Mouse (Mus musculus): ENCODE results near the gene Txndc17.
A peak's percentile ranks its signal among the peaks of the same experiment; 100 is the strongest.
"Not testable (repeated sequence)": the region's sequence is repeated elsewhere in the genome, so short reads cannot be mapped to it uniquely, and the experiment has no call there.

Gene Txndc17

DNA sequence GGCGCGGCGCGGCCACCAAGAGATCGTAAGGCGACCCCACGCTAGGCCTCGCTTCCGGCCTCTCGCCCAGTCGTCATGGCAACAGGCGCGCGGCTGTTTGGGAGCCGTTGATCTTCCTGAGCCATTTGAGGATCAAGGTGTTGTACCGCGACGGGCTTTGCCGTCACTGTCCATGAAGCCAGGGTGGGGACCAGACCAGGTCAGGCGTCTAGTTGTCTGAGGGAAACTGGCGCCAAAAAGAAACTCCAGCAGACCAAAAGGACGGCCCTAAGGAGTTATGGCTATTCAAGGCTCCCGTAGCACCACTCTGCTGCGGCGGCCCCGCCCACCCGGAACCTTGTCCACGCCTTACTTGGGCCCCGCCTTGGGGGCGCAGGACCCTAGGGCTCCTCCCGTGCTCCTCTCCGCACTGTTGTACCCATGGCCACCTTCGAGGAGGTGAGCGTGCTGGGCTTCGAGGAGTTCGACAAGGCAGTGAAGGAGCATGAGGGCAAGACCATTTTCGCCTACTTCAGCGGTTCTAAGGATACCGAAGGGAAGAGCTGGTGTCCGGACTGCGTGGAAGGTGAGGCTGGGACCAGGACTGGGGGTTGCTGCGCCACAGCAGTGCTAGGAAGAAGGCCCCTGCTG is at the start of gene Txndc17, which contains the start of gene 4933427D14Rik:
Gene Txndc17, plus strand, starts transcription at position 344 of the 630 bp plus-strand sequence.
Gene 4933427D14Rik, minus strand, starts transcription at position 256 of the 630 bp plus-strand sequence.
- DNase-seq (ENCODE audit: low read depth, low spot score), result peak; percentile 95

DNA sequence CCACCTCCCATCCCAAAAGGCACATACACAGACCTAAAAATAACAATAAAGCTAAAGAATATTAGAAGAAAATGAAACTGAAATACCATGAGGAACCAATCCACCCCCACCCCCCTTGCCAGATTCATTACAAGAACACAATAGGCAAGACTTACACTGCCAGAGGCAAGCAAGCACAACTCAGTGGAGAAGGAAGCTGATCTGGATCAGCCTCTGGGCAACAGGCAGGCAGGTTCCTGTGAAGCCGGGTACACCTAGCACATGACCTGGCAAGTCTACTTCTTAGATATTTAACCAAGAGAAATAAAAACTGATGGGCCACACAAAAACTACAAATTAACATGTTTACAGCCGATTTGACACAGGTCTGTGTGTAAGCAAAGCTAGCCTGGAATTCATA is 44.1 kb upstream of the Txndc17 start:
- no peak for DNase-seq (ENCODE audit: low read depth, low spot score)

DNA sequence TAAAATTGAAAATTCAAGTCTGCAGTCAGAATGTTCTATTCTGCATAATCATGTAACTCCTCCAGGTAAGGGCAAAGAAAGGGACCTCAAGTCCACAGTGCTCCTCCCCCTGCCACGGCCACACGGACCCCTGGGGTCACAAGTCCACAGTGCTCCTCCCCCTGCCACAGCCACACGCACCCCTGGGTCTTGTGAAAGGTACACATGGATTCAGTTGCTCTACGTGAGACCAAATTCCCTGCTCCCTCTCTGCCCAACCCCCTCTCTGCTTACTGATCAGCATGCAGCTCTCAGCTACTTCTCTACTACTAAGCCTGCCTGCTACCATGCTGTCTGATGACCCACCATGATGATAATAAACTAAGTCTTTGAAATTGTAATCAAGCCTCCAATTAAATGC is 37.5 kb upstream of the Txndc17 start:
- no peak for DNase-seq (ENCODE audit: low read depth, low spot score)

DNA sequence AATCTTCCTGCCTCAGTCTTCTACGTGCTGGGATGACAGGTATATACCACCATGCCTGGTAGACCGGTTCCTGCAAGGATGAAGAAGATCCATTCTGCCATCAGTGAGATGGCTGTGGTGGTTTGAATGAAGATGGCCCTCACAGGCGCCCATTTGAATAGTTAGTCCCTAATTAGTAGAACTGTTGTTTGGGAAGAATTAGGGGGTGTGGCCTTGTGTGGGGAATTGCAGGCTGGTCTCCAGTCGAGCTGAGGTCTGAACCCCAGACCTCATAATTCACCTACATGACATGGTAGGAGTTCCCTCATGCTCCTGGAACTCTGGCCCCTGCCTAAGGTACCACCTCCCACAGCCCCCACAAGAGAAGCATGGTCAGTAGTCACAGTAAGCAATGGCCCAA is 35.4 kb upstream of the Txndc17 start:
- not testable (repeated sequence) for DNase-seq (ENCODE audit: low read depth, low spot score)

DNA sequence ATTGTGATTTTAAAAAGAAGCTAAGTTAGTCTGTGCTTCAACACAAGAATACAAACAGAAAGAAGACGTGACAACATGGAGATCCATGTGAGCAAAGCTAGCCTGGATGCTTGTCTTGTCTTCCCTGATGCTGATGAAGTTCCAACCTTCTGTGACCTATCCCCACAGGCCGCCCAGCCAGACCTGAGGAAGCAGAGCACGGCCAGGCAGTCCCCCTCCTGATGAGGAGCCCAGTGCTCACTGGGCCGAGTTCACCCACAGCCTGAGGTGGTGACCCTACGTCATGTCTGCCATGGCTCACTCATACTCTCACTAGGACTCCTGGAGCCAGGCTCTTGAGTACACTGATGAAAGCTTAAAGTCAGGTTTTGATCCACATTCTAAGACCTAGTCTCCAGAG is 33.8 kb upstream of the Txndc17 start:
- no peak for DNase-seq (ENCODE audit: low read depth, low spot score)

DNA sequence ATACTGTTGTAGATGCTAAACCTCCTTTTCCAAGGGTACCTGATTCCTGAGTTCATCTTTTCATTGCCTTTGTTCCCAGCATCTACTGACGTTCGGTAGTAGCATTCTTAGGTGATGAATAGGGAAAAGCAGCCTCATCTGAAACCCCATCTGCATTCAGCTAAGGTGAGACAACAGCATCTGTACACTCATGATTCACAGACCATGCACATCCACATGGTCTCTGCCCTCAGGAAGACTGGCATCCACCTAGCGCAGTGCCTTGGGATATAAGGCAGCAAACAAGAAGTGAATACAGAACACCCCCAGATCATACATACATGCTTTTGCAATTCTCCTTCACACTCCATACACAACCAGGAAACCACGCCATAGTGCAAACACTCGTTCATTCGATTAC is 32.6 kb upstream of the Txndc17 start:
- DNase-seq (ENCODE audit: low read depth, low spot score), result no peak

DNA sequence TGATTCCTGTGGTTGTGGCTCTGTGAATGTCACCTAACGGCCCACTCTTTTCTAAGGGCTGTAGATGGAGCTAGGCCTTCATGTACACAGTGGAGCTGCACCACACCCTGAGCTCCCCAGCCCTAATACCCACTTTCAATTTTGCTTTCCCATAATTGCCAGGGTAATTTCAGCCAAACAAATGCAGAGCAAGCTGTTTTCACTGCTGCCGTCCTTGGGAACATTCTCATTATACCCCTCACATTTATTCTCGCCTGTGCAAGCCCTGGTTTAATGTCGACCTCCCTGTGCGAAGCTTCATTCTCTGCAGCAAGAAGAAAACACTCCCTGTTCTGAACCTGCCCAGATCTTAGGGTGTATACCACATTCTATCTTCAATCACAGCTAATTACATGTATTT is 31.4 kb upstream of the Txndc17 start:
- DNase-seq (ENCODE audit: low read depth, low spot score), result no peak

DNA sequence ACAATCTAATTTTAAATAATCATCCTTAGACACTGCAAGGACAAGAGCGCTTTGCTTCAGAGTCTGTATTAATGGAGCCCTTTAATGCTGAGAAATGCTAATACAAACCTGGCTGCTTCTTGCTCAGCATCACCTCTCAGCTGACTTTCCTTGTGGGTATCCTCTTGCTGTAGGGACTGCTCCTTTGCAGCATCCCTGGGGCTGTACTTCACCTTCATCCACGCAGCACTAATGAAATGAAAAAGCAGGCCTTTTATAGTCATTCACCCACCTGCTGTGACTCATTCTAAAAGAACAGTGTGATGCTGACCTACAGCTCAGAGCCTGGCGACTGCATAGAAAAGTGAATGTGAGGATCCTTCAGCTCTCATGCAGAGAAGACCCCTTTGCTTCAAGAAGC is 30.8 kb upstream of the Txndc17 start:
- peak; percentile 90 for DNase-seq (ENCODE audit: low read depth, low spot score)

DNA sequence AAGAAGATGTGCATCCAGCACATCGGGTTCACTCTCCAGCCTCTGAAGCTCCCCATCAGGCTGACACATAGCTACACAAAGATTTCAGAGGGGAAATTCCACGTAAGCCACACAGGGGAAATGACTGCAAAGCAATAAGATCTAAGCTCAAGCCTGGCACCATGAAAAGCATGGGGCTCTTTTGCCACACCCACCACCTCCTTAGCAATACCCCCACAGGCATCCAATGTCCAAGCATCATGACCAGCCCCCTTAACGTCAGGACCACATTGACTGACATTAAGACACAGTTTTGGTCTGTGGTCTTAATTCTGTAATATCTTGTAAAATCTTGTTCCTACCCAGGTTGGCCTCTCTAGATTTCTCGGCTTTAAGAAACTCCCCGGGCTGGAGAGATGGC is 26.8 kb upstream of the Txndc17 start:
- DNase-seq (ENCODE audit: low read depth, low spot score), result no peak

DNA sequence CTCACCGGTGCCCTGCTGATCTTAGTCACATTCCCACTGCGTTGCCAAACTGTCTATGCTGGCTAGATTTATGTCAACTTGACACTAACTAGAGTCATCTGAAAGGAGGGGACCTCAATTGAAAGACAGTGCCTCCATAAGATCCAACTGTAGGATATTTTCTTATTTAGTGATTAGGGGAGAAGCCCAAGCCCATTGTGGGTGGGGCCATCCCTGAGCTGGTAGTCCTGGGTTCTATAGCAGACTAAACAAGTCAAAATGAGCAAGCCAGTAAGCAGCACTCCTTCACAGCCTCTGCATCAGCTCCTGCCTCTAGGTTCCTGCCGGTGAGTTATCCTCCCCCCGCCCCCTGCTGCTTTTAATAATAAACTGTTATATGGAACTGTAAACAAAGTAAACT is 26.2 kb upstream of the Txndc17 start:
- DNase-seq (ENCODE audit: low read depth, low spot score), result no peak

DNA sequence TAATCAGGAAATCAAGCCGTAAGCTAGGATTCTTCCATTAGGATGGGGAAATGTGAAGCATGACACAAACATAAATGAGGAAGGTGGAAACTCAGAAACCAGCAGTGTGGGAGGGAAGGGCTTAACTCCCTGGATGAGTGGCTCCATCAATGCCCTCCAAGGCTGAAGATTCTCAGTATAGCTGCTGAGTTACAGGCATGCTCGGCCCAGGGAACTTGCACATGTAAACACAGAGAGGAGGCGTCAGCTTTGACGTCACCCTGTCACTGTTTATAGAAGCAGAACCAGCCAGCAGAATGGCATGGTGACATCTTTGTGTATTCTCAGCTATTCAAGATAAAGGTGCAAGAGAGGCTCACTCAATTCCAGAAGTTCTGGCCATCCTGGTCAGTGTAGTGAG is 23.1 kb upstream of the Txndc17 start:
- DNase-seq (ENCODE audit: low read depth, low spot score), result no peak

DNA sequence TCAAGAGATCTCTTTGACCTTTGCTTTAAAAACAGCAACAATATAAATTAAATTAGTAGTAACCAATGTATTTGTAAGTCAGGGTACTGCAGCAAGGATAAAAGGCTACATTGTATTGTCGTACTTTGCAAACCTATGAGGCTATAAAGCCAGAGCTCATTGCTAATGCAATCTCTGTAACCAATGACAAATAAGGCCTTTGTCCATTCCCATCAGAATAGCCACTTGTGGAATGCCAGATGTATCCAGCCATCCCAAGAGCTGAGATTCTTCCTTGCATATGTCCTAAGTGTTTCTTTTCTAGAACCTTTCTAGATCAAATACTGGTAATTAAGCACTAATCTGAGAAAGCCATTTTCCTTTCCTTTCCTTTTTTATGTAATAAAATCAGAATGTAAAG is 16.5 kb upstream of the Txndc17 start:
- DNase-seq (ENCODE audit: low read depth, low spot score), result no peak

DNA sequence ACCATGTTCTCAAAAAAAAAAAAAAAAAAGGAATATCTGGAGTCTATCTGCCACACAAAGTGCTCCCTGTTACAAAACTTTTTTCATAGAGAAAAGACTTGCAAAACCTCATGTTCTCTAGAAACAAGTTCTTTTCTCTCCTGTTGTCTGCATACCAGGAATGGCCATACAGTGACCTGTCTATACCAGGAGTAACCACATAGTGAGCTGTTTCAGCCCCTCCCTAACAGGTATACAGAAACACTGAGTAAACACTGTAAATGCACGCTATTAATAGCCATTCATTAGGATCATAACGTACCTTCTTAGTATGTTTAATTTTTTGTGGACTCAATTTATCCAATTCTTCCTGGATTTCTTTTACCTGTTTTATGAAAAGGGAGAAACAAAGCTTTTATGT is 13.1 kb upstream of the Txndc17 start:
- DNase-seq (ENCODE audit: low read depth, low spot score), result no peak

DNA sequence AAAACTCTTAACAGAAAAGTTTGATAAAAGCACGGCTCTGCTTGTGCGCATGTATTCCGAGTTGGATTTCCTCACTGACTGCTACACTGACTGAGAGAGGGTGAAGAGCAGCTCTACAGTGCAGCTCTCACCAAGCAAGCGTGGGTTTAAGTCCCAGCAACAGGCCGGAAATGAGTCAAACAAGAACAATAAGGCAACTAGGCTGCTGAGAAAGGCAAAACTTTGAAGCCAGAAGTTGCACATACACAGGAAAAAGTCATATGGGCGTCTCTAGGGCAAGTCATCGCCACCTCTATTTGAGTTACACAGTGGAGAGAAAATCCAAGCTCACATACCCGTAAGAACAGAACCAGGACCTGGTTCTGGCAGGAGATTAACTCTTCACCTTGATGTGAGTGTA is 10.8 kb upstream of the Txndc17 start:
- DNase-seq (ENCODE audit: low read depth, low spot score), result peak; percentile 28

DNA sequence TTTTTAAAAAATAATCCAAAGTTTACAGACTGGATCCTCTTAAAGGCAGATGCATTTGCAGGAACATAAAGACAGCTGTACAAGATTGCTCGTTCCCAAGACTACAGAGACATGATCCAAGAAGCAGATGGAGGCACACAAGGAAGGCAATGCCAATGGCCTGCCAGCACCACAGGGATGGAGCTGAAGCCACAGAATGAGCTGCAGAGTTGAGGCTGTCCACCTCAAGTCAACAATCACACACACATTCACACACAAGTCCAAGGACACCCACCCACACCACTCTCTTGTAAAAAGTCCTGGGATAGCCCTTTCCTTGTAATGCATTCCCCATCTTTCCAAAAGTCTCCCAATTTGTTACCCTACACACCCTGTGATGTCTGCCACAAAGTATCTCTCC is 3.9 kb upstream of the Txndc17 start:
- DNase-seq (ENCODE audit: low read depth, low spot score), result no peak

DNA sequence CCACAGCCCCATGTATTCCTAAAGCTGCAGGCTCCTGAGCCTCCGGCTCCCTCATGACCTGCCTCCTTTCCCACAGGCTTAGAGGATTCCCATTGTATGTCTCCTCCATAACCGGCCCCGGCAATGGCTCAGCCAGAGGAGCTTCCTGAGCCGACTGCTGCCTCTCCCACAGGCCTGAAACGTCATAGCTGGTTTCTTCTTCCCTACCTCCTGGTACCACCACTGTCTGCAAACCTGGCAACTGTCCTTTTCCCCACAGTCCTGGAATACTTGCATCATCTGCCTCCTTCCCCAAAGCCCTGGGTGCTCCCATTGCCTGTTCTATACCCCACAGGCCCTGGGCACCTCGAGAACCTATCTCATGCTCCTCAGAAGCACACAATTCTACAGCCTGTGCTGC is 2.1 kb upstream of the Txndc17 start:
- DNase-seq (ENCODE audit: low read depth, low spot score), result peak; percentile 16

DNA sequence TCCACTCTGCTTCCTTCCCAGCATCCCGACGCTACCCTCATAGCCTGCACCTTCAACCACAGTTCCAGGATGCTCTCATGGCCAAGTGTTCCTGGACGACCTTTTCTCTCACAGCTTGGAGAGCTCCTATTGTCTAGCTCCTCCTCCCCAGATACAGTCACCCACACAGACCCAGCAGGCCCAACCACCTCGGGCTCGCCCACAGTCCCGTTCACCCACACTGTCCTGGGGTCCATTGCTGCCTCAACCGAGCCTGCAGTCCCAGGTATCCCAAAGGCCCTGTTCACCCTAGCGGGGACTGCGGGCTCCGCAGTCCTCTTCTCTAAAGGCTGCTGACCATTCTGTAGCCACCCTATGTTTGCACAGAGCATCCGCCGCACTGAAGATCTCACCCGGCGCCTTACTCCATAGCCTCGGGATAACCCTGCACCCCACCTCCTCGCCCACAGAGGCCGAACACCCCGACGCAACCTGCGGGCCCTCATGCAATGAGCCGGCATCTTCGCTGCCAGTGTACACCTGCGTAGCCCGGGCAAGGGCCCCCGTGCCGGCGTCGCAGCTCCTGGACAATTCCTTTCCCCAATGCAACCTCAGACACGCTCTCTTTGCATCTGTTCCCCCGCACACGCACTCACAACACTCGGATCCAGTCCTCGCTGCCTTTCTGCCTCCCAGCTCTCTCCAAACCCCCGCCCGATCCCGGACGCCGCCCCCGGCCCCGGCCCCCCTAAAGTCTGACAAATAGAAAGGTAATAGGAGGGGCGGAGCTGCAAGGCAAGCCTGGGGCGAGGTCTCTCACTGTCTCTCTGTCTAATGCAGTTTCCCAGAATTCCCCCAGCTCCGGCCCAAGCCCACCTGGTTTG is 775 bp upstream of the Txndc17 start, which contains the start of gene Gm43951:
Gene Gm43951, minus strand, starts transcription at position 500 of the 863 bp plus-strand sequence.
- DNase-seq (ENCODE audit: low read depth, low spot score), result peak; percentile 25

DNA sequence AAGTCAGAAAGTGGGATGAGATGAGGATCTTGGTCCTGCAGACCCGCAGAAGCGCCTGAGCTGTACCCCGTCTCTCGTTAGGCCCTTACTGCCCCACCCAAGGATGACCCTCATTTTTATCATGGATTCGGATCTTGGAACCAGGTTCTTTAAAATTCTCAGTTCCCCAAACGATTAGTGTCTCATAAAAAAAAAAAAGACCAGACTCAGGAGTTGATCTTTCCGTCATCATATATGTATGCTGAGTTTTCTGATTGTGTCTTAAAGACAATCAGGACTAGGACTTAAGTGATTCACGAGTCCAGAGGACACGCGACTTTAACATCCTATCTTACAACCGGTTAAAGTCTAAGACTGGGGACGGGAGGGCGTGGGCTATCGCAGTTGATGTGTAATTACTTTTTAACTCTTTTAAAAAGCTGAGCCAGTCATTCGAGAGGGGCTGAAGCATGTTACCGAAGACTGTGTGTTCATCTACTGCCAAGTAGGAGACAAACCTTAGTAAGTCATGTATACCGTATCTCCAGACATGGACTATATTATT is 559 bp downstream of the Txndc17 start:
- DNase-seq (ENCODE audit: low read depth, low spot score), result no peak

DNA sequence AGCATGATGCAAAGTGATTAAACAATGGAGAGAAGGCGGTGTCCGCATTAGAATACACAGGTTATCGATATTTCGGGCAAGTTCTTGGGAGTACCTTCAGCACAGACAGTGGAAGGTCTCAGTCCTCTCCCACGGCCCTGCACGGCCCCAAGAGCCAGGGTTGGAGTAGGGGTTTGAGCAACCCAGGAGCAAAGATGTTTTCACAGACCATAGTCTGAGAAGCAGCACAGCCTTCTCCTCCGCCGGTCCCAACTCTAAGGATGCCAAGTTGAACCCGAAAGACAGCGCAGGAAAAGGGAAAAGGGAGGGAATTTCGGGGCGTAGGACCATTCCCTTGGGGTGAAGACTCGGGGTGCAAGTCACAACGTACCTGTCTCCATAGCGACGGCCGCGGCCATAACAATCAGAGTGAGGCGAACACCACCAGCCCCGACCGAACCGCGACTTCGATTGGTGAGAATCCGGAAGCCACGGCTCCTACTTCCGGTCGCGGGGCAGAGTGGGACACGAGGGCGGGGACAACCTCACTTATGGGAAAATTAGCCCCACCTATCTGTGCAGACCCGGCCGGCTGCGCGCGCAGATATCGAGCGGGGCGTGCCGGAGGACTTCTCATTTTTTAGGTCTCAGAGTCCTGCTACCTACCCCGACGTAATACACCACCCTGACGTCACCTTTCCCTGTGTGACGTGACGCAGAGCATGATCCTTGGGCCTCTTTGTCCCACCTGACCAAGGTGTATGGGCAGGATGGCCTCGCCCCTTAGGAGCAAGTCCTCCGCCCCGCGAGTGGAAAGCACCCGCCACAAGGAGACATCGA is 7.5 kb downstream of the Txndc17 start:
- DNase-seq (ENCODE audit: low read depth, low spot score), result peak; percentile 98

DNA sequence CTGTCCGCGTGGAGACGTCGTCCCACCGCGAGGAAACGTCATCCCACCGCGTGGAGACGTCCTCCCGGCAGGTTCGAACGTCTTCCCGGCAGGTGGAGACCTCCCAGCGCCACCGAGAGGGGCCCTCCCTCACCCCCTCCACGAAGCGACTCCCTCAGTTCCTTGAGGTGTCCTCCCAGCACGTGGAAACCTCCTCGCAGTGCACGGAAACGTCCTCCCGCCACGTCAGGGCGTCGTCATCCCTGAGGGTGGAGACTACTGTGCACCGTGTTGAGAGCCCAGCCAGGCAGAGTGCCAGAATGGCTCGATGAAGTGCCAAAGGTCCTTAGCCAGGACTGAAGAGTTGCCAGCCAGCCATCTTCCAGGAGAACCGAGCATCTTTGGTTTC is 8.1 kb downstream of the Txndc17 start, which contains the start of gene Med31:
Gene Med31, minus strand, starts transcription at position 183 of the 388 bp plus-strand sequence.
- peak; percentile 76 for DNase-seq (ENCODE audit: low read depth, low spot score)

DNA sequence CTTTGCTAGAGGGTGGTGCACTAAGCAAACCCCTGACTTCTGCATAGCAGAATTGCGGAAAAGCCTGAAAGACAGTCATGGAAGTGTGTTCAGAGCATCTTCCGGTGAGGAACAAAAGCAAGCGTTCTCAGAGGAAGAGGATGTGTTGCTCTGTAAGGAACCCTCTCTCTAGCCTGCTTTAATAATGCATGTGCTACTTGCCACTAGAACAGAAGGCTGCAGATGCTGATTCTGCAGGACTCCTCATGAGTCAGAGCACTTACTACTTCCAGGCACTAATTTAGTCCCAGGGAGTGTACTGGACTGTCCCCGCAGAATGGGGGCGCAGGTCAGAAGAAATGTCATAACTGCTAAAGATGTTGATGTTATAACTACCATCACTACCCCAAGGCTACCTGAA is 9.8 kb downstream of the Txndc17 start:
- no peak for DNase-seq (ENCODE audit: low read depth, low spot score)

DNA sequence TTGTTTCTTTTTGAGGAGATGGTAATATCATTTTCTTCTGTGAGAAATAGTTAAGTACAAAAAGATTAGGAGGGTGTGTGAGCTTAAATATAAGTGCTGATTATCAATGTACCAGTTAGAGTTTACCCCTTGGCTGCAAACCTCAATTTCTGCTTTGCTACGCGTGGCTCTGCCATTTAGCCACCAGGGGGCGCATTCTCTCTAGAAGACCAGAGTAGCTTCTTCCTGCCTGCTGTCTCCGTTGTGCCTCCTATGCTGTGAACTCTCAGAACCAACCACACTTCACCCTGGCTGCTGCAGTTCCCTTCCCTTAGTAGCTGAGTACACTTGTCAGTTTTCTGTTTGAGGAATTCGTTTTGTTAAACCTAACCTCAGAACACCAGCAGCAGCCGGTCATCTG is 13.9 kb downstream of the Txndc17 start:
- peak; percentile 79 for DNase-seq (ENCODE audit: low read depth, low spot score)
